Mouse (Mus musculus): ENCODE measurements around the gene Rai1.
A peak's percentile ranks its signal among the peaks of the same experiment; 100 is the strongest.

- TF ChIP-seq CTCF (IDR thresholded peaks at IDR 0.05; ENCODE audit: low read depth, low read length) (peak; percentile 76), POLR2A (IDR thresholded peaks at IDR 0.05; ENCODE audit: extremely low read depth, insufficient read depth, low read length) (no peak)
These were observed 28.0 kb upstream of the Rai1 start for GRCm38 (mm10) chr11:60076790-60077189.
